Mouse (Mus musculus): ENCODE data around the gene Psap.

DNA sequence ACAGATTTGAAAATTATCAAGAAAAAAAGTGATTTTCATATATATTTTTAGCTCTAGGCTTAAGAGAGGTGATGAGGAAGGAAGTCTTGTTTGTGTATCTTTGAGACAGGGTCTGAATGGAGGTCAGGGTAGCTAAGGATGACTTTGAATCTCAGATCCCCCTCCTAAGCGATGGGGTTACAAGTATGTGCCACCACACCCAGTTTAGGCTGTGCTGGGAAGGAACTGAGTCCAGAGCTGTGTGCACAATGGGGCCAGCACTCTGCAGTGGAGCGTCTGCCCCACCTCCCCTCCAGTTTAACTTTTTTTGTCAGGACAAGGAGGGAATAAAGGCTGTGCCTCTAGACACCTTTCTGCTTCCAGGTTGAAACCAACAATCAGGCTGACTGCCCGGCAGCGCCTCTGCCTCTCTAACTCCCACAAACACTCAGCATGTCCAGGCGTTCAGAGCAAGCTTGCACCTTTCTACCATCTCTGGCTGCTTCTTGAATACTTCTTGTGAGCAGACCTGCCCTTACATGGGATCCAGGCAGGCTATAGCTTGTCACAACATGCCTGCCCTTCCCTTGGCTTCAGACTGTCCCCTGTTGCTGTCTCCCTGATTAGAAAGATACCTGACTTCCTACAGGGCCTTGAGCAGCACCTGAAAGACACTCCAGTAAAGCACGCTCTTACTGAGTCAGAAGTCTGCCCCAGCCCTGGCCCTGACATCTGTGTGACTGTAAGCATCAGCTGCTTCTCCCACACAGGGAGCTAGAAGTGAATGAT, 46.9 kb upstream of the Psap start:
- TF ChIP-seq CTCF (IDR thresholded peaks at IDR 0.05; ENCODE audit: low read depth, low read length) (no peak), POLR2A (IDR thresholded peaks at IDR 0.05; ENCODE audit: extremely low read depth, insufficient read depth, low read length) (no peak)

All from liver, adult 2 months (tissue).